Mouse (Mus musculus) spleen, embryonic (tissue): ENCODE results near the gene Gm20503.

ENCODE experiments used
- CTCF ChIA-PET: fragments of 350-600 bp; sonication (Branson Sonifier 250); formaldehyde crosslinking; loops from one replicate; lab custom pipeline; 2022; lab: Charles Lee

The Gm20503 gene

GRCm38 (mm10) chr4:59002948-59003805 is at the start of gene Gm20503:
Gene Gm20503, plus strand, starts transcription at chr4:59003210.
- CTCF ChIA-PET: interaction anchor here (1.4 kb wide), 1 partner anchor 32 kb away, joined by 4 read pairs; the partner anchor contains the start of gene Gng10

- CTCF ChIA-PET: no interaction called here
Measured at GRCm38 (mm10) chr4:58961719-58962118, 41.3 kb upstream of the Gm20503 start.

GRCm38 (mm10) chr4:58963271-58963670 is 39.7 kb upstream of the Gm20503 start:
- CTCF ChIA-PET: no interaction called here

- CTCF ChIA-PET: no interaction called here
Measured at GRCm38 (mm10) chr4:58965136-58965535, 37.9 kb upstream of the Gm20503 start.

- CTCF ChIA-PET: no interaction called here
Measured at GRCm38 (mm10) chr4:58970678-58971077, 32.3 kb upstream of the Gm20503 start.

GRCm38 (mm10) chr4:58975711-58976110 is 27.3 kb upstream of the Gm20503 start:
- CTCF ChIA-PET: no interaction called here

GRCm38 (mm10) chr4:58981421-58981820 is 21.6 kb upstream of the Gm20503 start:
- CTCF ChIA-PET: no interaction called here

GRCm38 (mm10) chr4:58982806-58983205 is 20.2 kb upstream of the Gm20503 start:
- CTCF ChIA-PET: interaction anchor here (0.6 kb wide), 2 partner anchors 279 to 643 kb away, joined by 3 read pairs; partner anchors contain the start of gene E130308A19Rik

- CTCF ChIA-PET: interaction anchor here (1.0 kb wide), 2 partner anchors 15 to 41 kb away, joined by 4 read pairs; partner anchors contain the start of gene Zkscan16
Measured at GRCm38 (mm10) chr4:58985157-58985648, 17.8 kb upstream of the Gm20503 start.

GRCm38 (mm10) chr4:58986540-58987190 is 16.3 kb upstream of the Gm20503 start, which contains the start of gene Ptgr1:
Gene Ptgr1, minus strand, starts transcription at chr4:58987119.
- CTCF ChIA-PET: interaction anchor here (0.6 to 0.7 kb wide), 2 partner anchors 10 to 334 kb away, joined by 3 to 4 read pairs; no protein-coding TSS in a partner anchor

GRCm38 (mm10) chr4:58989303-58989898 is 13.6 kb upstream of the Gm20503 start:
- CTCF ChIA-PET: no interaction called here

- CTCF ChIA-PET: no interaction called here
Measured at GRCm38 (mm10) chr4:58990609-58991434, 12.2 kb upstream of the Gm20503 start.

GRCm38 (mm10) chr4:58992195-58992594 is 10.8 kb upstream of the Gm20503 start:
- CTCF ChIA-PET: no interaction called here

GRCm38 (mm10) chr4:58994762-58995161 is 8.2 kb upstream of the Gm20503 start, which contains the start of gene Dnajc25:
Gene Dnajc25, plus strand, starts transcription at chr4:58995062.
- CTCF ChIA-PET: no interaction called here

- CTCF ChIA-PET: no interaction called here
Measured at GRCm38 (mm10) chr4:58995251-58995693, 7.7 kb upstream of the Gm20503 start.

- CTCF ChIA-PET: interaction anchor here (0.6 kb wide), 1 partner anchor 10 kb away, joined by 4 read pairs; the partner anchor contains the start of gene Ptgr1
Measured at GRCm38 (mm10) chr4:58997081-58997480, 5.9 kb upstream of the Gm20503 start.

- CTCF ChIA-PET: interaction anchor here (0.7 to 0.9 kb wide), 2 partner anchors 22 to 501 kb away, joined by 3 read pairs; no protein-coding TSS in a partner anchor
Measured at GRCm38 (mm10) chr4:58998688-58999087, 4.3 kb upstream of the Gm20503 start.

- CTCF ChIA-PET: interaction anchor here (0.6 to 1.5 kb wide), 3 partner anchors 14 to 46 kb away, joined by 3 to 4 read pairs (median 4); no protein-coding TSS in a partner anchor
Measured at GRCm38 (mm10) chr4:58999686-59000085, 3.3 kb upstream of the Gm20503 start.

- CTCF ChIA-PET: interaction anchor here (0.5 to 1.5 kb wide), 3 partner anchors 15 to 168 kb away, joined by 3 to 16 read pairs (median 4); no protein-coding TSS in a partner anchor
Measured at GRCm38 (mm10) chr4:59000614-59001013, 2.4 kb upstream of the Gm20503 start.

- CTCF ChIA-PET: interaction anchor here (1.4 kb wide), 1 partner anchor 31 kb away, joined by 4 read pairs; the partner anchor contains the start of gene Gng10
Measured at GRCm38 (mm10) chr4:59003806-59004200, 793 bp downstream of the Gm20503 start.
